Mouse (Mus musculus): ENCODE results near the gene Olfr1442.

Gene Olfr1442

DNA sequence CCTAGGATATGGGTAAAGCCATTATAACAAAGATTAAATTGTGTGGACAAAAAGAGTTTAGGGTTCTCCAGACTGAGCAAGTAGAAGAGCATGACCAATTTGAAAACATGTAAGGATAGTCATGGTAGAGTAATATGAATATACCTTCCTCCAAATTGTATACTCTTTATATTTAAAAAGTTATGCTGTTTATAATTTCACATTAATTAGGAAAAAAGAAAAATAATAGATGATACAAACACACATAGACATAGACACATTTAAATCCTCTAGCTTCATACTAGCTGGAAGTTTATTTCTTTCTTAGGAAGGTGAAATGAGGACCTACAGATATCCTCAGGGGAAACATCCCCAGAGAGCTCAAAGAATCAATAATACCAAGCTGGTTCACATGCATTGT lies at the start of gene Olfr1442:
Gene Olfr1442, plus strand, starts transcription at position 301 of the 400 bp plus-strand sequence.

DNA sequence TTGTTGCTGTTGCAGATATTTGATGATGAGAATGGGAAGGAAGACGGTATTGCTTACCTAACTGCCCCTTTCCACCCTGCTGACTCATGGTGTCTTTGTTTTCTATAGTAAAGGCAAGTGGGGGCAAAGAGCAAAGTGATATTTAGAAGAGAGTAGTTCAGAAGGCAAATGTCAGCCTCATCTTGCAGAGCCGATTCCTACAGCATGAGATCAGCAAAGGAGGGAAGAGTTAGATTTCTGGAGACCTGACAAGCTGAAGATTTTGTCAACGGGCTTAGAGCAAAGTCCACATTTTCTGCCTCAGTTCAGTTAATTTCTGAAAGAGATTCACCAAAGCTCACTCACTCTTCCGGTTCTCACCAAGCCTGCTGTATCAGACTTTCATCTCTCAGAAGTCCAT lies 37.1 kb upstream of the Olfr1442 start, which contains the start of gene Glyat:
Gene Glyat, plus strand, starts transcription at position 133 of the 400 bp plus-strand sequence.
- 76% methylated on average over 4 of the region's 4 CpGs for WGBS

DNA sequence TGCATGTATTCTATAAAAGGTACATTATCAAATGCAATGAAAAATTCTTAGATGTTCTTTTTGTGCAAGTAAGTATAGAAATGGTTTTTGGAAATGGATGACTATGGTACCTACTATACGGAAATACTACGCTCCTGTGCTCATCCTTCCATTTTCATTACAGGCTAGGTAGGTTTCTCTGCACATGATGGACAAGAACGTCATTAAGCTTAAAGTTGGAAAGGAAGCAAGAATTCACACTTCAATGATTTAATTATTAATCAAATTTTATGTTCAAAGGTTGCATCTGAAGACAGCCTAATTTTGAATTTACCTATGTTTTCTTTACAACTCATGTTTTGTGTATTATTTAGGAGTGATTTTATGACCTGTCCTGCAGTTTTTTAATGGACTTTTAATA lies 36.0 kb upstream of the Olfr1442 start:
- 92% methylated on average over 3 of the region's 3 CpGs for whole genome bisulfite sequencing

DNA sequence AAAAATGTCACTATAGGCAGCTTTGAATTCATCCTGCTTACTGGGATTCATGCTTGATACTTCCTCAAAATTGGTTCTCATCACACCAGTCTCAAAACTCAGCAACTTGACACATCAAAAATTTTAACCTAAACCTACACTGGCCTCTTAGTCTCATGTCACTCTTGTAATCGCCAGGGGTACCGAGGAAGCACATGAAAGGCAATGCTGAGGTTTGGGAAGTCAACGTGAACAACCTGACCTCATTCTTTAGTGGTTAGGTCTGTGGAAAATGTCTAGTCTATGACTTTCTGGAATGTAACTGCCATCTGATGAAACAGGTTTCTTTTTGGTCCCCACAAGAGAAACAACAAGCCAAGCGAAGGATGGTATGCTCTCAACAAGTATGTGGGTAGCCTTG lies 35.3 kb upstream of the Olfr1442 start:
- WGBS: 95% methylated on average over 4 of the region's 4 CpGs

DNA sequence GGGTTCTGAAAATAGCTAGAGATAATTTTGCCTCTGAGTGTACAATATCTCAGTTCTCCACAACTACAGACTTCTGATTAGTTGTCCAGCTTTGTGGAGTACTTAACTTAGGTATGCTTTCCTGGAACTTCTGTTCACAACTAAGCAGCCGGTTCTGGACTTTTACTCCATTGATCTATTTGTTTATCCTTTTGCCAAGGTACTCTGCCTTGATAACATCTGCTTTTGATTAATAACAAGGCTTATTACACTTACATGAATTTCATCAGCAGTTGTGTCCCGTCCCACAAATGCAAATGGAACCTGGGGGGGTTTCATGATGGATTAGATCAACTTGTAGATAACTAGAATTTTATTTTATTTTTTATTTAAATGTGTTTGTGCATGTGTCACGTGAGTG lies 33.4 kb upstream of the Olfr1442 start:
- WGBS: 73% methylated on average over 3 of the region's 3 CpGs

DNA sequence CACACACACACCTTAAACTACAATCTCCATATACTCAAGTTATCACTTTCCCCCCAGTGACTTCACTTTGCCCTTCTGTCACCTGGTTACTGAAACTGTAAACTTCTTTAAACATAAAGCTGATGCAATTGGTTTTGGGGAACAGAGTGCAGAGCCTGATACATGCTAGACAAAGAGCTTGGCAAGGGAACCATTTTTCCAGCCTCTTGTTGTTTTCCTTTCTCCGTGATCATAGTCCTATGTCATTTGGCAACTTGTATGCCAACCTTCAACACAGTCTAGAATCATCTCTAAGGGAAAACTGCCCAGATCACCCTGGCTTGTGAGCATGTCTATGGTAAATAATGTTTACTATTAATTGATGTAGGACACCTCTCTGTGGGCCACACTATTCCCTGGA lies 32.2 kb upstream of the Olfr1442 start:
- whole genome bisulfite sequencing: 59% methylated on average over 1 of the region's 1 CpGs

DNA sequence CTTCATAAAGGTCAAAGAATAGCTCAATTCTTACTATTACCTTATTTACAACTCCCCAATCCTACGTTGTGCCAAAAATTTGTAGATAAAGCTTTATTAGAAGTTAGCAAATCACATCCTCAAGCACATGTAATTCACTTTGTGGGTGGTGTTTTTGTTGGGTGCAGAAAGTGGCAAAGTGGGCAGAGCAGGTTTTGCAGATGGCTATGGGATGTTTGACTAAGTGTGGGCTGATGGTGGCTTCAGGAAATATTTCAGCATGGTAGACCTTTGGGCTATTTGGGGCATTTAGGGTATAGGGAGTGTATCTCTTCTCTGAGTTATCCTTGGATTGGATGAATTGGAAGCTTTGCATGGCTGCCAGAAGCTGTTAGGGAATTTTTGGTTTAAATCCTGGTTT lies 4.1 kb upstream of the Olfr1442 start:
- WGBS: 72% methylated on average over 1 of the region's 1 CpGs

DNA sequence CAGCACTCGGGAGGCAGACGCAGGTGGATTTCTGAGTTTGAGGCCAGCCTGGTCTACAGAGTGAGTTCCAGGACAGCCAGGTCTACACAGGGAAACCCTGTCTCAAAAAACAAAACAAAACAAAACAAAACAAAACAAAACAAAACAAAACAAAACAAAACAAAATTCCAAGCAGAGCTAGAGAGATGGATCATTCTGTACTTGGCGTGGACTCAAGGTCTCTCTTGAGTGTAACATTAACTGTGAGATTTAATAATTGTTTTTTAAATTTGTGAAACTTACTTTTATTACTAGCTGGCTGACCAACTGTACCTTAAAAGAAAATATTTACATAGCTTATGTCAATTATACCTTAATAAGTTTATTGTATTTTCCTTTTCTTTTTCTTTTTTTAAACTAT lies 1.6 kb upstream of the Olfr1442 start:
- 93% methylated on average over 3 of the region's 3 CpGs for WGBS

DNA sequence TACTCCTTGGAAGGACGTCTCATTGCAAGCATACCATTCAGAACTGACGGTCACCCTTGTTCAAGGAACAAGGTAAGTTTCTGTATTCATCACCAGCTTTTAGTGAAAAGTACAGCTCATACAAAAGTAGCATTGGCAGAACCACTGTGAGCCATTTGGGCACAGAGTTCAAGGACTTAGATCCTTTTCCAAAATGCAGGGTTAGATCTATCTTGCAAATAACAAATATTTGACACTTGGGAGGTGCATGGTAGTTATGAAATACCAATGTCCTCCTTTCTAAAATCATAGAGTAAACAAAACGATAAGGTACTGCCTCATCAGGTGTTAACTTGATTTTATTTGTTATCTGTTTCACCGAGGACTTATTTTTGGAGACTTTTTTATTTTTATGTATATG lies 812 bp downstream of the Olfr1442 start:
- 92% methylated on average over 4 of the region's 4 CpGs for WGBS

DNA sequence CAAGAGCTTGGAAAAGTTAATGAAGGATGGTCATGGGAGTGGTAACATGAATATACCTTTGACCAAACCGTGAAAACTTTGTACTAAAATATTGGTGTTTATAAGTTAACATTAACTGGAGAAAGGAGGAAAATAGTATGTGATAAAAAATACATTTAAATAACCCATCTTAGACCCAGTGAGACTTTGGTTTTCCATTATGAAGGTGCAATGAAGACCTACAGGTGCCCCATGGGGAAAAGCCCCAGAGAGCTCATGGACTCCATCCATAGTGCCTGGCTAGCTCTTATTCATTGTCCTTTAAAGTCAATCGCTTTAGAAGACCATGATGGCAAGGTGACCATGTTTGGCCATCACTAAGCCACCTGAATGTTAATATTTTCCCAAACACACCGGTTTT lies 7.6 kb downstream of the Olfr1442 start, which contains the start of gene Olfr1443:
Gene Olfr1443, plus strand, starts transcription at position 301 of the 400 bp plus-strand sequence.
- 80% methylated on average over 3 of the region's 3 CpGs for WGBS

DNA sequence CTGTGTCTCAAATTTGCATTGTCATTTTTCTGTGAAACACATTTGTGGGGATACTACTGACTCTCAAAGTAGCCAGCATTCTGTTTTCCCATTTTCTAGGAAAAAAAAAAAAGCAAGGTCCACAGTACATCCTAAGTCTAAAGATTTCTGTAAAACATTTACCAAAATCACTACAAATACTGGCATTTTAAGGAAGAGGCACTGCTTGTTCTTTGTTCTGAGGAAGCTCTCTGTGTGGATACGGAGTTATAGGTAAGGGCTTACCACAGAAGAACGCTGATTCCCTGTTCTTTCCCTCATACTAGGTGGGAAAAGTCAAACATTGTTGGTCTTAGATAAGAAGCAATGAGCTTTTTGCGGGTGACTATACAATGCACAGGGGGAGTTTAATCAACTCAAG lies 25.4 kb downstream of the Olfr1442 start, which contains the start of gene Keg1:
Gene Keg1, plus strand, starts transcription at position 197 of the 400 bp plus-strand sequence.
- 86% methylated on average over 3 of the region's 3 CpGs for WGBS

DNA sequence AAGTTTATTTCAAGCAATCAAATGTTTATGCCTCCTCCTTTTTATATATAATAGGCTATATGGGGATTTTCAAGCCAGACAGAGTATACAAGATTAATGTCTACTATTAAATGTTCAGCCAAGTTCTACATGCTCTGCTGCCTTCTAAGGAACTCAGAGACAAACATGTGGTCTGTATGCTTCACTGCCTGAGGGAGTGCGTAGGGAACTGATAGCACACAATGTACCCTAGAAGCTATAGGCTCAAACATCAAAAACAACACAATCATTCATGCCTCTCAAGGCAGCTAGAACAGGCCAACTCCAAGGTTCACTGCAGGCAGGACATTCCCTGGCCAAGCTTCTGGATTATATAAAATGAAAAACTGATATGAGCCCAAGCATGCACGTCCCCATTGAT lies 38.2 kb downstream of the Olfr1442 start:
- WGBS: 90% methylated on average over 2 of the region's 2 CpGs

DNA sequence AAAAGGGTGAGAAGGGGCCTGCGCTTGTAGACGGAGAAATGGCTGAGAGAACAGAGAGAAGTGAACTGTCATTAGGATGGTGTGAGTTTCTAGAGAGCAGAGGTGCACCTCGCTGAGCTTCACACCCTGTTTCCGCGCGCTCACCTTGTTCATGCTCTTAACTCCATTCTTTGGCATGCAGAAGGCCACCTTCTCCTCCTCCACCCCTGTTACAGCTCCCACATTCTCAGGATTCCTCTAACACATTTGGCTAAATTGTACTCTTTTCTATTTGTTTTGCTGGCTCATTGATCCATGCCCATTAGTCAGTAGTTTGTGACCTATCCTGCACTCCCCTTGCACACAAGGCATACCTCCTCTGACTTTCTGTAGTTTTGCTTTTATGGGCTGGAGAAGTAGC lies 49.0 kb downstream of the Olfr1442 start:
- WGBS: 87% methylated on average over 6 of the region's 6 CpGs

DNA sequence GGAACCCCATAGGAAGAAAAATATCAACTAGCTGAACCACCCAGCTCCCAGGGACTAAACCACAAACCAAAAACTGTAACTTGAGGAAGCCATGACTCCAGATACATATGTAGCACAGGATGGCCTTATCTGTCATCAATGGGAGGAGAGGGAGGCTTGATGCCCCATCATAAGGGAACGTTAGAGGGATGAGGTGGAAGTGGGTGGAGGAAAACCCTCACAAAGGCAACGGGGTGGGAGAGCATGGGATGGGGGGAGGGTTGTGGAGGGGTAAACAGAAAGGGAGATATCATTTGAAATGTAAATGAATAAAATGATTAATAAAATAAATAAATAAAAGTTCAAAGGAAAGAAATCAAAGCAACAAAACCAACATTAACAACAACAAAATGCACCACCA lies 50.2 kb downstream of the Olfr1442 start:
- 68% methylated on average over 2 of the region's 2 CpGs for whole genome bisulfite sequencing

DNA sequence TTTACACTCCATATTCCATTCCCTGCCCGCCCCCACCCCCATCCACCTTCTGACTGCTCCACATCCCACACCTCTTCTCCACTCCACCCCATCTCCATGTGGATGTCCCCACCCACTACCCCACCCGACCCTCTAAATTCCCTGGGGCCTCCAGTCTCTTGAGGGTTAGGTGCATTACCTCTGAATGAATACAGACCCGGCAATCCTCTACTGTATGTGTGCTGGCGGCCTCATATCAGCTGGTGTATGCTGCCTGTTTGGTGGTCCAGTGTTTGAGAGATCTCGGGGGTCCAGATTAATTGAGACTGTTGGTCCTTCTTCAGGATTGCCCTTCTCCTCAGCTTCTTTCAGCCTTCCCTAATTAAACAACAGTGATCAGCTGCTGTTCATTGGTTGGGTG lies 50.7 kb downstream of the Olfr1442 start:
- WGBS: 89% methylated on average over 5 of the region's 5 CpGs

DNA sequence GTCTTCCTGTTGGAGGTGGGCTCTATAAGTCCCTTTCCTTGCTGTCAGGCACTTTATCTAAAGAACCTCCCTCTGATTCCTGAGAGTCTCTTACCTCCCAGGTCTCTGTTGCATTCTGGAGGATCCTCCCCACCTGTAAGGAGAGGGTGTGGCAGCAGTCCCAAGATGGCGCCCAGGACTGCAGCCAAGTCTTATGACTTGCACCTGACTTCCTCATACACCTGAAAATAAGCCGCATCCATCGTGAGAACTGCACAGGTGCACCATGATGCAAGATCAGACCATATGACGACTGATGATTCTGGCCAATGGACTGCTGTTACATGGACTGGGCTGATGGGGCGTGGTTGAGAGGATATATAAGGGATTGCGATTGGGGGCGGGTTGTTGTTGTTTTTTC lies 51.4 kb downstream of the Olfr1442 start:
- WGBS: 96% methylated on average over 7 of the region's 7 CpGs

DNA sequence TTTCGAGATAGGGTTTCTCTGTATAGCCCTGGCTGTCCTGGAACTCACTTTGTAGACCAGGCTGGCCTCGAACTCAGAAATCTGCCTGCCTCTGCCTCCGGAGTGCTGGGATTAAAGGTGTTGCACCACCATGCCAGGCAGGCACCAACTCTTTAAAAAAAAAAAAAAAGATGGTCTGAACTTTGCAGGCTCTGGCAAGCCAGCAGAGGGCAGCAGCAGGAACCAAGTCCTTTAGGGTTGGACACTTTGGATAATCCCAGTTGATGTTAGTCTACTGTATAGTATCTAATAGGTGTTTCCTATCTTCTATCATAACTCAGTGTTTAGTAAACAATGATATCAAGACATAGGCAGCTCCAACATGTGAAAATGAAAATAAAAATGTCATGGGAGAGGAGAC lies 52.1 kb downstream of the Olfr1442 start:
- 68% methylated on average over 3 of the region's 3 CpGs for WGBS

DNA sequence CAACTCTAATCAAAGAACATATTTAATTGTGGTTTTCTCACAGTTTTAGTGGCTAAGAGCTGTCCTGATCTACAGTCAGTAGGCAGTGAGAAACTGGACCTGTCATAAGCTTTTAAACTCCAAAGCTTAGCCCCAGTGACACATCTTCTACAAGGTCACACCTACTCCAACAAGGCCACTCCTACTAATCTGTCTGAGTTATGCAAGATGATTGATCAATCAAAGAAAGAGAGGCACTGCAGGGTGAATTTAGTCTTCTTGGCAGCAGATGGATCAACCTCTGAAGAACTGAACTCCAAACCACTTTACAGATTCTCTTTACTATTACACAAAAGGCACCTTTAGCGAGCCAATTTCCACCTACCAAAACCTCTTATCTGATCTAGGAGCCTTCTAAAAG lies 55.6 kb downstream of the Olfr1442 start:
- WGBS: 93% methylated on average over 1 of the region's 1 CpGs
